Mouse (Mus musculus) adrenal gland, adult 8-10 months (tissue): ENCODE measurements at regions not wholly inside any gene's neighbourhood (a gene's known extent, or its start where the extent isn't known, plus 50 kb on each side); places are given as distances from the start of the nearest gene placed in this dataset.
"Not testable (repeated sequence)": the region's sequence is repeated elsewhere in the genome, so short reads cannot be mapped to it uniquely, and the experiment has no call there.

ENCODE experiments used
- DNase-seq: peaks from one replicate; pipeline ENCODE4 v3.0.0; 2022

DNA sequence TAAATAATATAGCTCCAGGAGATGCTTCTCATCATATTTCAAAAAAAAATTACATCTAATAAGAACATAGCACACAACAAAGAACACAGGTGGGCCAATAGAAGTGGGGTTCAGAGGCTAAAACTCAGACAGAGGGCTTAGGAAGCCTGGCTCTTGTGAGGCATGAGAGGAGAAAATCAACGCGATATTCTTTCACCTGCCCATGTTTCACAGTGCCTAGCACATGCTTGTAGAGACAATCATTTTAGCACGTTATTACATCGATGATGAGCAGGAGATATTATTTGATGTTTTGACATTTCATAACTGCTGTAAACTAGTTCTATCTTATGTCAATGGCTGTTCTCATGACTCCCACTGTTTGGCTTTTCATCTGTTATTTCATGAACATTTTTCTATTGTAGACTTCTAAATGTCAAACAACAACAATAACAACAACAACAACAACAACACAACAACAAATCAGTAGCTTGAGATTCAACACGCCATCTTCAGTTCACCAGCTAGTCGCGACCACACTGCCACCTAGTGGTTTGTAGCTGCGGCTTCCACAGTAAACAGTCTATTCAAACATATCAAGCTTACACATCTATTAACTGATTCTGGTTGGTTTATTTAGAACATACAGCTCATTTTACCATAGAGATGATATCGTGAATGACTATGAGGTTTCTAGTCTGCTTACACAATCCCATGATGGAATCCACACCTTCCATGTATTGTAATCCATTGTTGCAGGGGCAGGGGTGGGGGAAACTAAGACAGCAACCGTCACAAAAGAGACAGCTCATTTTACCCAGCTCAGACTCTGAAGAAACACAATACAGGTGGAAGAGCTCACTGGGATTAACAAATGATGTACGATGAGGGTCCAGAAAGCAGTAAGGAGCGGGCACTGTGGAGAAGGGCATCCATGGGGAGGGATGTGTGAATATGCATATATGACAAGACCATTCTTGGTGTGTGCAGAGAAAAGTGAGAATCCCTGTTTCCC is 60.5 kb upstream of the Tmem200a start:
- DNase-seq, result peak; percentile 24

- no peak for DNase-seq
Observed at GRCm38 (mm10) chr10:26152586-26152985, 73.7 kb upstream of the Tmem200a start.

DNA sequence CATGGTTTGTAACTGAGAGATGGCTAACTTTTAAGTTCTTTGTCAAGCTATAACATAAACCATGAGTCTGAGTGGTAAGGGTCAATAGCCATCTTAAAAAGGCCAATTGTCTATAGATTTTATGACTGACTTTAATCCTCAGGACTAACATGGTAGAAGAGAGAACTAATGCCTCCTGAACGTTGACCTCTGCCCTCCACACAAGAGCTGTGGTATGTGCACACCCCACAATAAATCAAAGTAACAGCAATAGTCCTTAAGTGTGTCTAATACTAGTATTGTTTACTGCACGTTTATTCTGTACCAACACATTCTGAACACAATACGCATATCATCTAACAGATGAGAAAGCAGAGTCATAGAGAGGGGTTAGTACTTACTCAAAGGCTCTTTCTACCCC is 70.7 kb upstream of the Samd3 start:
- DNase-seq, result no peak

- not testable (repeated sequence) for DNase-seq
Observed at GRCm38 (mm10) chr10:26161139-26161538, 68.4 kb upstream of the Samd3 start.

GRCm38 (mm10) chr10:26164531-26164930 is 65.0 kb upstream of the Samd3 start:
- no peak for DNase-seq

GRCm38 (mm10) chr10:26177591-26177990 is 51.9 kb upstream of the Samd3 start:
- no peak for DNase-seq

DNA sequence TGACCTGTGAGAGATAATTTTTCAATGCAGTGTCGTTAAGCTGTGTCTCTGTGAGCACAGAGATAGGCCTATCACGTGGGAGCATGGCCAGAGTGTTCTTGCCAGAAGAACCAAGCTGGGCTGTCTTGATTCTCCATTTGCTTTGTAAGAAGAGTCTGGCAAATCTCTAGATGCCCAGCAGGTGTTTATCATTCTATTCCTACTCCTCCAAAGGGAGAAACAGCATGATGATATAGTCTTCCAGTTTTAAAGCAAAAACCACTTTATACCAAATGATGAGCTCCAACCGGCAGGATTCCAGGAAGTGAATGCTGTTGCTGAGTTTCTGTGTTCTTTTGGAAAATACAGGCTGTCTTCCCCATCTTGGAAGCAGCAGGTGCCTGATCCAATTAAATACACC is 51.2 kb upstream of the Samd3 start:
- no peak for DNase-seq
